Mouse (Mus musculus): ENCODE data around the gene Tcf7l2. TPM values are rescaled to one million over a fixed set of nuclear protein-coding genes. Genes with fewer than 3 reads are reported as not detected.

Gene Tcf7l2
- polyA plus RNA-seq, 1 experiment from 2014 or later: 196 TPM

DNA sequence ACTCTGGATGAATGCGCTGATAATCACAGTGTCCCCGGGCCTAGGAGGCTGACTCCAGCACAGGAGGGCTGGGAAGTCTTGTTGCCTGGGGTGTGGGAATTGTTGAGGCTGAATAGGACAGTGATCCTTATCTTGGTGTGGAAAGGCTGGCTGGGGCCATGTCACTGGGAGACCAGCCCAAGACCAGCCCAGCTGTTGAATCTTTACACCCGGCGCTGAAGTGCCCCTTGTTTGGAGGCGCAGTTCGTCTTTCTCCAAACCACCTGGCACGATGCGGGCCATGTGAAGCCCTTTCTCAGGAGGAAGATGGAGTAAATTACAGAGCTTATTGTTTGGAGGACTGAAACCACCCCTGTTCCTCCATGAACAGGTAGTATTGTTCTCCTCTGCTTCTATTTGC lies 15.1 kb downstream of the Tcf7l2 start:
- Histone ChIP-seq H3K4me3 (ENCODE audit: low read depth, low read length) (no peak overlapping the region), H3K9ac (ENCODE audit: low read length) (no peak overlapping the region), H3K27ac (ENCODE audit: low read depth, low read length) (no peak overlapping the region), H3K4me2 (ENCODE audit: low read length) (no peak overlapping the region), H3K27me3 (replicated peaks; ENCODE audit: control insufficient read depth, insufficient read depth, low read length) (no peaks in the 10 kb centered on the region), H3K4me1 (ENCODE audit: control insufficient read depth, insufficient read depth, low read length) (peaks cover 14% of the 10 kb centered on the region), H3K9me3 (replicated peaks; ENCODE audit: control insufficient read depth, low read length) (no peaks in the 10 kb centered on the region), H3K36me3 (ENCODE audit: control insufficient read depth, insufficient read depth, low read length) (no peaks in the 10 kb centered on the region)
- 70% methylated on average over 8 of the region's 8 CpGs for WGBS
- DNase-seq (ENCODE audit: low spot score) (no peak), ATAC-seq (no peak)

DNA sequence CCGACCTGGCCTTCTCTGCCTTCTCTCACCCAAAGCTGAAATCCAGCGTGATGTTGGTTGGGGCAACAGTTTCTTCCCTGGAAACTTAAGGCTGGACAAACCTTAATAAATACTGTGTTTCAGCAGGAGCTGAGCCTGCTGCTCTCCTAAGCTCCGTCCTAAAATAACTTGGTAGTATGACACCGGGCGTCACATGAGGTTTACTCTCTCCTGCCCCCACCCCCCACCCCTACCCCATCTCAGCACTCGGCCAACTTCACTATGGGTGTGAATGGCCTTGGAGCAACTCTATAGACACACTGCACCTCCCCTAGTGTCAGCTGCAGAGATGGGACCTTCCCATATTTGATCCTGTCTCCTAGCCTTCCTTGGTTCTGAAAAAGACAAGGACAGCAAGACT lies 15.8 kb downstream of the Tcf7l2 start:
- Histone ChIP-seq H3K4me1 (ENCODE audit: control insufficient read depth, insufficient read depth, low read length) (peaks cover 7% of the 10 kb centered on the region), H3K4me3 (ENCODE audit: low read depth, low read length) (no peak overlapping the region), H3K9ac (ENCODE audit: low read length) (no peak overlapping the region), H3K9me3 (replicated peaks; ENCODE audit: control insufficient read depth, low read length) (no peaks in the 10 kb centered on the region), H3K27me3 (replicated peaks; ENCODE audit: control insufficient read depth, insufficient read depth, low read length) (no peaks in the 10 kb centered on the region), H3K4me2 (ENCODE audit: low read length) (no peak overlapping the region), H3K27ac (ENCODE audit: low read depth, low read length) (no peak overlapping the region), H3K36me3 (ENCODE audit: control insufficient read depth, insufficient read depth, low read length) (no peaks in the 10 kb centered on the region)
- 84% methylated on average over 6 of the region's 6 CpGs for WGBS
- ATAC-seq: no peak
- no peak for DNase-seq (ENCODE audit: low spot score)

GRCm38 (mm10) chr19:55758158-55758557 lies 16.5 kb downstream of the Tcf7l2 start:
- Histone ChIP-seq H3K4me3 (ENCODE audit: low read depth, low read length) (no peak overlapping the region), H3K27ac (ENCODE audit: low read depth, low read length) (no peak overlapping the region), H3K9me3 (replicated peaks; ENCODE audit: control insufficient read depth, low read length) (no peaks in the 10 kb centered on the region), H3K9ac (ENCODE audit: low read length) (no peak overlapping the region), H3K4me2 (ENCODE audit: low read length) (no peak overlapping the region), H3K36me3 (ENCODE audit: control insufficient read depth, insufficient read depth, low read length) (no peaks in the 10 kb centered on the region), H3K4me1 (ENCODE audit: control insufficient read depth, insufficient read depth, low read length) (no peaks in the 10 kb centered on the region; the same call in 1 of the 2 replicates), H3K27me3 (replicated peaks; ENCODE audit: control insufficient read depth, insufficient read depth, low read length) (no peaks in the 10 kb centered on the region)
- no peak for DNase-seq (ENCODE audit: low spot score)
- no peak for ATAC-seq

- Histone ChIP-seq H3K4me2 (ENCODE audit: low read length) (no peak overlapping the region), H3K36me3 (ENCODE audit: control insufficient read depth, insufficient read depth, low read length) (no peaks in the 10 kb centered on the region), H3K27me3 (replicated peaks; ENCODE audit: control insufficient read depth, insufficient read depth, low read length) (no peaks in the 10 kb centered on the region), H3K9ac (ENCODE audit: low read length) (no peak overlapping the region), H3K4me1 (ENCODE audit: control insufficient read depth, insufficient read depth, low read length) (no peaks in the 10 kb centered on the region), H3K4me3 (ENCODE audit: low read depth, low read length) (no peak overlapping the region), H3K27ac (ENCODE audit: low read depth, low read length) (no peak overlapping the region), H3K9me3 (replicated peaks; ENCODE audit: control insufficient read depth, low read length) (no peaks in the 10 kb centered on the region)
- WGBS: 90% methylated on average over 9 of the region's 9 CpGs
- ATAC-seq (no peak), DNase-seq (ENCODE audit: low spot score) (no peak)
These were observed 17.4 kb downstream of the Tcf7l2 start for GRCm38 (mm10) chr19:55759006-55759405.

- Histone ChIP-seq H3K36me3 (ENCODE audit: control insufficient read depth, insufficient read depth, low read length) (no peaks in the 10 kb centered on the region), H3K4me1 (ENCODE audit: control insufficient read depth, insufficient read depth, low read length) (no peaks in the 10 kb centered on the region), H3K27ac (ENCODE audit: low read depth, low read length) (no peak overlapping the region), H3K4me2 (ENCODE audit: low read length) (no peak overlapping the region), H3K4me3 (ENCODE audit: low read depth, low read length) (no peak overlapping the region), H3K9me3 (replicated peaks; ENCODE audit: control insufficient read depth, low read length) (no peaks in the 10 kb centered on the region), H3K27me3 (replicated peaks; ENCODE audit: control insufficient read depth, insufficient read depth, low read length) (no peaks in the 10 kb centered on the region), H3K9ac (ENCODE audit: low read length) (no peak overlapping the region)
- no peak for ATAC-seq
- 69% methylated on average over 5 of the region's 5 CpGs for WGBS
- DNase-seq (ENCODE audit: low spot score): no peak
These were observed 19.5 kb downstream of the Tcf7l2 start for GRCm38 (mm10) chr19:55761086-55761485.

DNA sequence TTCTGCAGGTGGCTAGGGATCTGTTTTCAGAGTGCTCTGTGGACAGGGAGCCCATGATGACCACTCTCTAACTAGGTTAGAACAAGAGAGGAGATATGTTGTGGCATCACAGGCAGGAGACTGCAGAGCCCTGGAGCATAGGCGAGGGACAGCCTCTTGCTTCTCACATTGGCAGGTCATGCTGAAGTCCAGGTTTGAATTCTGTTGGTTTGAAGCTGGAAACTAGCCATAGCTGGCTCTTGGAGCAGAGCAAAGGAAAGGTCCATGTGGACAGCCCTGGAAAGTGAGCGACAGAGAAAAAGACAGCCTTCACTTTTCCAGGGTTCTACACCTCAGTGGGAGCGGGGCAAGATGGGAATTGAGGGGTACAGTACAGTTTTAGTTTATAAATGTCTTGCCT lies 20.6 kb downstream of the Tcf7l2 start:
- DNase-seq (ENCODE audit: low spot score) (no peak), ATAC-seq (no peak)
- H3K36me3 ChIP-seq (ENCODE audit: control insufficient read depth, insufficient read depth, low read length): no peaks in the 10 kb centered on the region
- H3K27me3 ChIP-seq (replicated peaks; ENCODE audit: control insufficient read depth, insufficient read depth, low read length): no peaks in the 10 kb centered on the region
- 92% methylated on average over 3 of the region's 3 CpGs for WGBS
- H3K9ac ChIP-seq (ENCODE audit: low read length): no peak overlapping the region
- no peaks in the 10 kb centered on the region for H3K9me3 ChIP-seq (replicated peaks; ENCODE audit: control insufficient read depth, low read length)
- H3K27ac ChIP-seq (ENCODE audit: low read depth, low read length): no peak overlapping the region
- H3K4me3 ChIP-seq (ENCODE audit: low read depth, low read length): no peak overlapping the region
- H3K4me1 ChIP-seq (ENCODE audit: control insufficient read depth, insufficient read depth, low read length): no peaks in the 10 kb centered on the region
- H3K4me2 ChIP-seq (ENCODE audit: low read length): no peak overlapping the region

GRCm38 (mm10) chr19:55765814-55766213 lies 24.2 kb downstream of the Tcf7l2 start:
- no peak overlapping the region for H3K9ac ChIP-seq (ENCODE audit: low read length)
- H3K27ac ChIP-seq (ENCODE audit: low read depth, low read length): no peak overlapping the region
- H3K4me2 ChIP-seq (ENCODE audit: low read length): no peak overlapping the region
- no peaks in the 10 kb centered on the region for H3K4me1 ChIP-seq (ENCODE audit: control insufficient read depth, insufficient read depth, low read length)
- no peaks in the 10 kb centered on the region for H3K9me3 ChIP-seq (replicated peaks; ENCODE audit: control insufficient read depth, low read length)
- 87% methylated on average over 11 of the region's 11 CpGs for WGBS
- ATAC-seq: no peak
- H3K36me3 ChIP-seq (ENCODE audit: control insufficient read depth, insufficient read depth, low read length): no peaks in the 10 kb centered on the region
- no peaks in the 10 kb centered on the region for H3K27me3 ChIP-seq (replicated peaks; ENCODE audit: control insufficient read depth, insufficient read depth, low read length)
- H3K4me3 ChIP-seq (ENCODE audit: low read depth, low read length): no peak overlapping the region
- no peak for DNase-seq (ENCODE audit: low spot score)

GRCm38 (mm10) chr19:55767104-55767503 lies 25.5 kb downstream of the Tcf7l2 start:
- Histone ChIP-seq H3K9me3 (replicated peaks; ENCODE audit: control insufficient read depth, low read length) (no peaks in the 10 kb centered on the region), H3K27ac (ENCODE audit: low read depth, low read length) (no peak overlapping the region), H3K4me1 (ENCODE audit: control insufficient read depth, insufficient read depth, low read length) (0 out of 2 replicates have a peak, but pooled peaks cover 3% of the 10 kb centered on the region), H3K4me2 (ENCODE audit: low read length) (no peak overlapping the region), H3K9ac (ENCODE audit: low read length) (no peak overlapping the region), H3K4me3 (ENCODE audit: low read depth, low read length) (no peak overlapping the region), H3K36me3 (ENCODE audit: control insufficient read depth, insufficient read depth, low read length) (no peaks in the 10 kb centered on the region), H3K27me3 (replicated peaks; ENCODE audit: control insufficient read depth, insufficient read depth, low read length) (no peaks in the 10 kb centered on the region)
- no peak for ATAC-seq
- no peak for DNase-seq (ENCODE audit: low spot score)
- 60% methylated on average over 6 of the region's 6 CpGs for WGBS

GRCm38 (mm10) chr19:55767579-55767978 lies 26.0 kb downstream of the Tcf7l2 start:
- no peak for DNase-seq (ENCODE audit: low spot score)
- no peak overlapping the region for H3K4me3 ChIP-seq (ENCODE audit: low read depth, low read length)
- 66% methylated on average over 2 of the region's 2 CpGs for WGBS
- no peak for ATAC-seq
- H3K36me3 ChIP-seq (ENCODE audit: control insufficient read depth, insufficient read depth, low read length): no peaks in the 10 kb centered on the region
- no peaks in the 10 kb centered on the region for H3K9me3 ChIP-seq (replicated peaks; ENCODE audit: control insufficient read depth, low read length)
- no peak overlapping the region for H3K4me2 ChIP-seq (ENCODE audit: low read length)
- no peak overlapping the region for H3K9ac ChIP-seq (ENCODE audit: low read length)
- no peaks in the 10 kb centered on the region for H3K27me3 ChIP-seq (replicated peaks; ENCODE audit: control insufficient read depth, insufficient read depth, low read length)
- H3K4me1 ChIP-seq (ENCODE audit: control insufficient read depth, insufficient read depth, low read length): 0 out of 2 replicates have a peak, but pooled peaks cover 3% of the 10 kb centered on the region
- H3K27ac ChIP-seq (ENCODE audit: low read depth, low read length): no peak overlapping the region
